Mouse (Mus musculus) thymus, postnatal 10 days (tissue): ENCODE data around the gene Cobll1.

Experiments used
- DNase-seq, 2 experiments: peaks; one replicate each; pipeline ENCODE4 v3.0.0; 2021; ENCODE audit warnings: low spot score in 2 of 2

Gene Cobll1

DNA sequence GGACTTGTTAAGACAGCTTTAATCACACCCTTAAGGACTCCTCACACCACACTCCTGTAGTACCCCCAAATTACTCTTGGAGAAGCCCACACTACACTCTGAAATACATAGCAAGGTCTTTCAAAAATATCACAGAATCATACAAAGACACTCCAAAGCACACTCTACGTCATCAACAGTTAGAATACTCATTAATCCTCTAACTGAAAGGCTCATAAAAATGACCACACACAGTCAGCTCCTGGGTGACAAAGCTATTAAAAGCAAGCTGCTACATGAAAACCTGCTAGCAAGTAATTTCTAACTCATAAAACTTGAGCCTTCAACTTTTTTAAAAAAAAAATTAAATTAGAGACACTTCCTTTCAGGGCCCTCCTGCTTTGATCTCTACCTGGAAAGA is 91.8 kb downstream of the Cobll1 start:
- no peak for DNase-seq

DNA sequence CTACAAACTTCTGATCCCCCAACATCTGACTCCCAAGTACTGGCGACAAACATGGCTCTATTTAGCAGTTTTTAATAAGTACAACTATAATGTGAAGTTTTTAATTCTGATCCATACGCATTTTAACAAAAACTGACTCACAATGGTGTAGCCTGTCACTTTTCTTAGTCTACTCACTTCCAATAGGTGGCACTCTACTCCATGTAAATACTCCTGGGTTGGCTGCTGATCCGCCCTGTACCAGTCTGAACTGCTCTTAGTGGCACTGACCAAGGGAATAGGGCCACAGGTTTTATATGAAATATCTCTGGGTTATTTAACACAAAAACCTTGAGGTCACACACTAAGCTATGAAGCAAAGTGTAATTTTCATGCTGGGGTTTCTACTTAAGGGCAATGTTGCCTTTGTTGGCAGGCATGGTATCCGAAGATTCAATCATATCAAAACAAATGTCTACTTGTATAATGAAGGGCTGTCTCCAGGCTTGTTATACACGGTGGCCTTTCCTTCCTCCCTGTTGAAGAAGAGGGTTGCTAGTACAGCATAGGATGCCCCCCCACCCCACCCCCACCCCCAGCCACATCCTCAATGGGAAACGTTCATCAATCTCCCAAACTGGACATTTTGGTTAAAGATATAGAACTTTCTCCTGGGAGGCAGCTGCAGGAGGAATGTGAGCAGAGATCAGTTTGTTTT is 93.6 kb downstream of the Cobll1 start:
- DNase-seq: peak in 1 of 2 experiments; percentile 42

DNA sequence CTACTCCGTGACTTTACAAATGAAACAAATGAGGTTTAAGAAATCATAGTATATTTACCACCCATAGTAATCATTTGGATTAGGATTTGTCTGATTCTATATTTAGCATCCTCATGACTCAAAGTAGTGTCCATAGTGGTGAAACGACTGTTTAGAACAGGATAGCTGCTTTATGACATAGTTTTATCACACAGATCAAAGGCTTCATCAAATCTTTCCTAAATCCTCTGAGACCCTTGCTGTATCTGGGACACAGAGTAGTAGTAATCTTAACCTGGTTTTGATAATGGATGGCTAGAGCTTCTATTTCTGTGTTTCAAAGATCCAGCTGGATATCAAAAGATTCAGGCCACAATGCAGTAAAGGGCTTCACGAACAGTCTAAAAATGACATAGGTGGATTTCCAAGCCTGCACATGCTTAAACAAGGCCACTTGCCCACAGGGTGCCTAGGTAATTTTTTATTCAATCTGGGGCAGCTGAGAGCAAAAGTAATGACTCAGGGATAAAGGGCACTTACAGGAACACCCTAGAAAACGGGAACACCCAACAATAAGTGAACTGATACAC is 98.0 kb downstream of the Cobll1 start:
- DNase-seq: no peak

DNA sequence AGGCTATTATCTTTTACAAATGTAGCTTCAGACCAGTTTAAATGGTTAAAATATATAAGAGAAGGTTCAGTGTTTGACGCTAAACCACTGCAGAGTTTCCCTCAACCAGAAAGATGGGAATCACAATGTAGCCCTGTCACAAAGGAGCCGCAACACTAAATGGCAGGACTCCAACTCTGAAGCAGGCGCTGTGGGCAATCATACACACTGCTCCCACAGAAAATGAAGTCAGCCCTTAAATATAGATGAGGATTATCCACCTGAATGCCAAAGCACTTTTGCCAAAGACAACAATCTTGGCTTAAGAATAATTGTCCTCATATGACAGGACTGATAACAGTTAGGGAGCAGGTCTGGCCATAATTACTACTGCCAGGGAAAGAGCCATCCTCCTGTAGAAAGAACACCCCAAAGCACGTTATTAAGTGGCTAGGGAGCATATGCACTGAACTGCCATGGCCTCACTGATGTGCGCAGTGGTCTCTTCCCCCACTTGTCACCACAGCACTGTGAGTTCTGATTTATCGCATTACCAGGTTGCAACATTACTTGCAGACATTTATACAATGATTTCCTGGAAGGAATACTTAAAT is 98.8 kb downstream of the Cobll1 start:
- no peak for DNase-seq

DNA sequence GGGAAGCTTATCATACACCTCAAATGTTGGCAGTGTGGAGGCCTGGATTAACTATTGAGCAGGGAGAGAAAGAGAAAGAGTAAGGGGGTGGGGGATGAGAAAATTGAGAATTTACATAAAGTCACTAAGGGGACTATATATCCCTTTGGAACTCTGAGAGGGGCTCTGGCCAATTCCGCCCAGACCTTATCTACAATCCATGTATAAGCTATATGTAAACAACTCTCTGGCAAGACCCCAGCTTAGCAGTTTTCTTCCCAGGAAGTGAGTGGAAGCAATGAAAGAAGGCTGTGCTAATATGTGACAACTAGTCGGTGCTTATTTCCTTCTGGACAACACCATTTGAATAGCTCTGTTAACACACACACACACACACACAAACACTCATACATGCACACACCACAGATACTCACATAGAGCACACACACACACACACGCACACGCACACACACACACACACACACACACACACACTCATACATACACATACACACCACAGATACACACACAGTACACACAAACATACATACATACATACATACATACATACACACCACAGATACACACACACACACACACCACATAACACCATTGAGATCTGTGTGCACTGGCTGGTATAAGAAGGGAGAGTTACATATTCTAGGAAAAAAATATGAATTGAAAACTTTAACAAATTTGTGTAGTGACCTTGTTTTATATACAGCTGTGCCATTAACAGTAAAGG is 99.4 kb downstream of the Cobll1 start:
- no peak for DNase-seq

DNA sequence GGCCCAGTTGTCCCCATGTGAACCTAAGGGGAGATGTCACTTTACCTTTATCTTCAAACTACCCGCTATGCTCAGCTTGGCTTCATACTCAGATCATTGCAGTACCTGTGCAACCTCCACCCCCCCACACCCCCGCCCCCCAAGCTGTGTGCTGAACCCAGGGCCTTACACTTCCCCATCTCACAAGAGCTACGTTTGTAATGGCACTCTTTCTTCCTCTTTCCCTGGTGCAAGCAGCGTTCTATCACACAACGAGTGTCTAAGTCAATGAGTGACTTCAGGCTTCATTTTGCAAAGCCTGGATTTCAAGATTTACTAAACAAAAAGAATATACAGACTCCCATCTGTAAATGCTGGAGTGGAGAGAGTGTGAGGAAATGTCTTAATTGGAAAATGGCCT is 100.2 kb downstream of the Cobll1 start:
- no peak for DNase-seq

DNA sequence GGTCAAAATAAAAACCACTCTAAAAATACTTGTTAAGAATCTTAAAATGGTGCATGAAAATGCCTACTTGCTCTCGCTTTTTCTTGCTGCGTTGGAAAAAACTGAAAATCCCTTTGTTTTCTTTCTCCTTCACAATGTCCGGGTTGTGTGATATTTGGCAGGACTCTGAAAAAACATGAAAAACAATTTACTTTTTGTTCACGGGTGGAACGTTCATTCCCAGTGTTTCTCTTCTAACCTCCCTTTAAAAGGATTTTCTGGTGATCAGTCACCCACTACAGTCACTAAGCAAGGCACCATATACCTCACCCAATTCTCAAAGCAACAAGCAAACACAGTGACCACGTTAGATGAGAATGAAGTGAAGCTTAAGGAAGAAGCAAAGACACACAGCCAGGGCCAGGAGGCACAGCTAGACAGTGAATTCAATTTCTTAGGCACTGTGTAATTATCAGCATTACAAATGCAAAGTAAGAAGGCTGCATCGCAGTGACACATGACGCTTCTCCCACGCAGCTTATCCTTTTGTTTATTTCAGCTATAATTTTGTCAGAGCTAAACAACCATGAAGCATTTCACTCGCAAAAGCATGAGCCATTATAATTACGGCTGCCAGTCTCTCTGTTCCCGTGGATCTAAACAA is 112.9 kb downstream of the Cobll1 start:
- no peak for DNase-seq

DNA sequence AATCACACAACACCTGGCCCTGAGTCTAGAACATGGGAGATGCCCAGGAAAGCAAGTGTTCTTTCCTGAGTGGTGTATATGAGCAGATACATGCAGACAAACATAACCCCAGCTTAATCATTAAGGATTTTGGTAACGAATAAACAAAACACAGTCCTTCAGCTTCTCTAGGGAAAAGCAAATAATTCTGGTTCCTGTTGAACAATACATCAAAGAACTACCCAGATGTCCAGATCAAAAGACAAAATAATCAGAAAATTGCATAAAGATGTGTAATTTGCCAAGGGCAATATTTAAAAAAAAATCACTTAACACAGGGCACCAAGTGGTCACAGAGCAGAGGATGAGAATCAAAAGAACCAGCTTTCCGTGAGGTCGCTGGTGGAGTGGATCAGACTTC is 115.5 kb downstream of the Cobll1 start:
- DNase-seq: no peak

DNA sequence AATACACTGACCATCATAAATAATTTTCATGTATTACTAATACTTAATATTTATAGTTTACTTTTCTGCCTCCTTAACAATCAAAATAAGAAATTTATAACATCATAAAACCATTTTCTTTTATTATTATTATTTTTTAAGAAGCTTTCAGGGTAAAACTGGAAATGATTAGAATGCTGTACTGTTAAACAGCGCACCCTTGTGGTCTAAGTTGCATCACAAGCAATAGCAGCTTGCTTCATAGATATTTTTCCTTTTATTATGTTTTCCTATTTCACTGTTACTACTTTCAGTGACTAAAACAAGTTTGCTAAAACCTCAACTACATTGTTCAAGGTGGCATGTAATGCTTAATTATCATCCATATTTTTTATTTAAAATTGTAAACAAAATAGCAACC is 117.8 kb downstream of the Cobll1 start:
- peak in 1 of 2 experiments; percentile 19 for DNase-seq

DNA sequence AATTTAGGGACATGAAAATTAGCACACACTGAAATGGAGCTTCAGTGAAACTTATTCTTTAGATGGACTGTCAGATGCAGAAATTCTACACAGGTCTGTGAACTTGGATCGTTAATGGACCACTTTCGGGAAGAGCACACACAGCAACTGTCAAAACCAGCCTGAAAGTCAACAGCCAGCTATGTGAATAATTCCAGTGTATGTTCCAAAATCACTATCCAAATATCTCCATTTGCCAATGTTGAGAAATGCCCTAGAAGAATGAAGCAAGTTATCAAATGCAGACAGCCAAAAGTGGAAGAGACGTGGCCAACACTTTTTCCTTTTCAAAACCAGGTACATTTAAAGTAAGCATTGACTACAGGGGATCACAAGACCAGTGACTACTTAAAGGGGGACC is 118.2 kb downstream of the Cobll1 start:
- DNase-seq: no peak

DNA sequence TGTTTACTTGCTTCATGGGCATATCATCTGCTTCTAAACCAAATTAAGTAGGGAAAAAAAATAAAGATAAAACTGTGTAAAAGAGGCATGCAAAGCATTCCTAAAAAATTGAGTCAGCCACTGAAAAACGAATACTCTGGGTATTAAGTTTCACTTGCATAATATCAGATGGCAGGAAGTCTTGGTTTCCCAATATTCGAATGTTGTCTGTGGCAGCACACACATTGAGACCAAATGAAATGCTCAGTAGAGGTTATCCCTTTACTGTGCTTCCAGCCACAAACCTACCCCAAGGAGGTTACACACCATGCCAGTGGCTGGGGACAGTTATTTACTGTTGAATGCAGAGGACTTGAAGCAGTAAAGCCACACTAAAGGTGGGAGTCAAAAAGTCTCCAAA is 119.1 kb downstream of the Cobll1 start:
- no peak for DNase-seq

DNA sequence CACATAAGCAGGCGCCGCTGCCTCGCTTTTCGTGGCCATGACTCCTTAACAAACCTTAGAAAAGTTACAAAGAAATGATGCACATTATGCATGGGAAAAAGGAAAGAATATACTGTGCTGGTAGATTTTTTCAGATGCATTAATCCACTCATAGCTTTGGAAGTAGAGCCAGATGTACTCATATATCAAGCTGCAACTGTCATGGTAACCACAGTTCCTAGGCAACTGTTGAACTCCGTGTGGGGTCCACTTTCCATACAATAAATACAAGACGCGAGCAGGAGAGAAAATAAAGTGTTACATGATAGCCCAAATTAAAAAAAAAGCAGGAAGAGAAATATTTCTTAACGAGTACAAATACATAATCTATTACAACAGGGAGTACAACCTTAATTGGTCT is 119.5 kb downstream of the Cobll1 start:
- DNase-seq: no peak

DNA sequence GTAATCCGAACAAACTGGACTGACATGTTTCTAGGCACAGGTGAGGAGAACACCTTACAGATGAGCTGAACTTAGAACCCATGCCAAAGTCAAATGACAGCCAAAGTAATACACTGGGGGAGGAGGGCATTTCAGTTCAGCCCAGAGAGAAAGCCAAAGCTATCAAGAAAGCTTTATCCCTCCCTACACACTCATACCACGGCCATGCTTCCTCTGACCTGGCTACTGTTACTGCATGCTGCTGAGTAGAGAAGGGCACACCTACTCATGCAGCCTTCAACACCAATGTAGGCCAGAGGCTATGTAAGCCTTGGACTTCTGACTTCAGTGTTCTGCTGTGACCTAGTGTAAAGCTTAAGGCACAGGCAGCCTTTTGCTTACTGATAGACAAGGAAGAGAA is 120.1 kb downstream of the Cobll1 start:
- DNase-seq: no peak

DNA sequence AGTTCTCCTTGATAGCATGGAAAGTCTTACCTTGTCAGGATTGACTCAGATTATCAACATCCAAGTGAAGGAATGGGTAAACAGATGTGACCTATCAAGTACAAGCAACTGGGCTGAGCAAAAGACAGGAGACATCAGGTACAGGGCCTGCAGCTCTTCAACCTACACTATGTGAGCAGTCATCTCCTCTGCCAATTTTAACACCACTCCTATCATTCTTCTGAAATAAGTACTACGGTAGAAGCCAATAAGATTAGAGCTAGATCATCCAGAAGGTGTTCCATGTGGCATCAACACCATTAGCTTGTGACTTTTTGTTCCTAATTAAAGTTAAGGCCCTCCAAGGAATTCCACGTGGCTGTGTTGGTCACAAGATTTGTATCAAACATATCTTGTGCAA is 121.3 kb downstream of the Cobll1 start:
- no peak for DNase-seq

DNA sequence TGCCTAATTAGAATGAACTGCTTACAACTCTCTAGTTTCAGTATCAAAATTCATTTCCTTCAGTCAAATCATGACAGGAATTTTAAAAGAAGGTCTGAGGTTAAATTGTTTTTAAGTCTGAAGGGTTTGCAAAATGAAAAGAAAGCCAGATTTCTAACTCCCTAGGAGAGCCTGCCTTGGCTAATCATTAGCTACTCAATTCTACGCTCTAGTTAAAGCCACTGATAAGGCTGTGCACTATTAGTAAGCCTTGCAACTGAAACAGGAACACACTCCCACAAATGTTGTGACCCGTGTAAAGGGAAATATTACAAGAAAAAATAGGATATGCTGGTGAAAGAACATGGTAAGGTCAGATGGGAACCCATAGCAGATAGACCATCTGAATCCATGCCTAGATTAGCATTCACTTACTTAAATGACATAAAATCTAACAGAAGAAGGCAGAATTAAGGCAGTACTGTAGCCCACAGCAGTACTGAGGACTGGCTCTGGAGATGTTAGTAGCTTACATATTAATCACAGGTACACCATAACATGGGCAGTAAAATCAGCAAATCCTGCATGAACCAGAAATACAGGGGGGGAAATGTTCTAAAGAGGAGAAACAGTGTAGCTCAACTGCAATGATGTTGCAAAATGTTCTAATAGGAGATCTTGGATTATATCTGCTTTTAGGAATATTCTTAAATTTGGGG is 122.6 kb downstream of the Cobll1 start:
- no peak for DNase-seq

DNA sequence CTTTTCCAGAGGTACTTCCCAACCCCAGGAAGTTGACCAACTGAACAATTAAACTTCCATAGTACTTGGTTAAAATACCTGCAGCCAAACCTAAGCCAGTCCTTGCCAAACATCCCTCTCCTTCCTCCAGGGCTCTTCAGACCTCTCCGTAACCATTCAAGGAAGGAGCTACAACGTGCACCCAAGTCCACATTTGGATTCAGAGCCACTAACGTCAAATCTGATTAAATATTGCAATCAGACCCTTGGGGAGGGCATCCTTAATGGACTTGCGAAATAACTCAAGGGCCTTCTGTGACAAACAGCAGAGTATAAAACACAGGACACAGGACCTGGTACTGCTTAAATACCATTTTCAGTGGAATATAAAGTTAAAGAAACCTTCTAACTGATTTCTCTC is 126.0 kb downstream of the Cobll1 start:
- DNase-seq: no peak

DNA sequence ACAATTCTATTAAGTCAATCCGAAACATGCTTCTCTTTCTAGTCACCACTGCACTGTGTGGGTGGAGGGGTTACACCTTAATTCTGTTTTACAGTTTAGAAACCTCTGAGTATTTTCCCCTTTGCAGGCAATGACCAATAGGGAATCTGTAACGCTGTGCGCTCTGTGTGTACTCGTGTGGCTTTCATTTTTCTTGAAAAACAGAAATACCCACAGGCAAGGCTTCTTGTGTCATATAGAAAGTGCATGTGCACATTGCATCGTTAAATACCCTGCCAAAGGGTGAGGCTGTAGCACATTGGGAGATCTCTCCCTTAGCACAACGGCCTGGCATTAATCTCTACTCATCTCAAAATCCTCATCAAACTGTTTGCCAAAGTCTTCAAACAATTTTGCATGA is 134.6 kb downstream of the Cobll1 start:
- DNase-seq: no peak

DNA sequence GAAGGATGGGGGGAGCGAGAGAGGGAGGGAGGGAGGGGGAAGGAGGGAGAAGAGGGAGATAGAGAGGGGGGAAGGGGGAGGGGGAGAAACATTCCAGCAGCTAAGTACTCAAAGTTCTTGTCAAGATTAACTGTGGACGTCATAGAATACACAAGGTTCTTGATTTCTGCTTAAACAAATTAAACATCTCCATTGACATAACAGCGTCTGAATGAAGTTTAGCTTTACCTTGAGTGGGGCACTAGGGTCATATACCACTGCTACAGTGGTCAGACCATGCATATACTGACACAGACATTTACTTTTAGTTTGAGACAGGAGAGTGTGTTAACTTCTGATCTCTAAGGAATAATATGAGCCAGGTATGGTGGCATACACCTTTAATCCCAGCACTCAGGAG is 135.4 kb downstream of the Cobll1 start:
- DNase-seq: no peak

DNA sequence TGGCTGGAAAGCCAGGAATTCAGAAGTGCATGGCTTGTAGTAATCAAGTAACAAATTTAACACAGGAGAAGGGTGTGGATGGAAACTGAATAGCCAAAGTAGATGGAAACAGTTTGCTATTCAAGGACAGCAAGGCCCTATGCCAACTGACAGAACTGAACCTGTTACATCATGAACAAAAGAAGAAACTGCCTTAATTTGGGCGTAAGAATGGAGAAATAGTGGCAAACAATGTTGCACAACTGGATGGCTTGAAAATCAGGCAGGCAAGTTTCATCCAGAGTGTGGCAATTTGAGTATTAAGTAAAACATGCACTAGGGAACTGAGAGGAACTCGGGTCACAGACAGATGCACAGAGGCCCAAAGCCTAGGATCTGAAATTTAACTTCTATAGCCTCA is 137.8 kb downstream of the Cobll1 start:
- no peak for DNase-seq

DNA sequence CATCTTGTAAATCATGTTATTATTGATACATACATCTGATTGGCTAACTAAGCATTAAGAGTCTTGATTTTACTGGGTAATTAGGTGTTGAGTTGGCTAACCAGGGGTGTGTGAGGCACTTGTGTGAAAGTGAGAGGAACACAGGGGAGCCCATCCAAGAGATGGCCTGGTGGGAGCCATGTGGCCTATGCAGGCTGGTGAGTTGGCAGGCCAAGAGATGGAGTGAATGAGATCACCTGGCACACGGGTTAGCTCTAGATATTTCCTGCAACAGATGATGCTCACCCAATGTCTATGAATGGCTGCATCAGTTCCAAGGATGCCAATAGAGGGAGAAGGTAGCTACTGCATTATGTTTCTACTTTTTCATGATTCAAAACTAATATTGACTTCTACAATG is 139.2 kb downstream of the Cobll1 start:
- DNase-seq: no peak

DNA sequence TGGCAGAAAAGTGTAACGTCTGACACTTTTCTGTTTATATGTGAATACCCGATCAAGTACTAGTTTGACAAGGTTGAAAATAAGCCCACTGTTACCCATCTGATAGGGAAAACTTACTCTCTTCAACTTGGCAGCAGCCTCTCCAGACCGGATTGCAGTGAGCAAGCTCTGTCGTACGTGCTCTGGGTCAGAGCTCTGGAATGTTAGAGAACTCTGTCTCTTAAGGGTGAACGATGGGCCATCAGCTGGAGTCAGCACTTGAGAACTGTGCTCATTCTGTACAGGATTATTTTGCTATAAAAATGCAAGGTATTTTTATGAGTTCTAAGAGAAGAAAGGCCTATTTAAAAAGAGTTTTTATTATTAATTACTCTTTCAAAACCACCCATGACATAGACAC is 143.6 kb downstream of the Cobll1 start:
- no peak for DNase-seq

DNA sequence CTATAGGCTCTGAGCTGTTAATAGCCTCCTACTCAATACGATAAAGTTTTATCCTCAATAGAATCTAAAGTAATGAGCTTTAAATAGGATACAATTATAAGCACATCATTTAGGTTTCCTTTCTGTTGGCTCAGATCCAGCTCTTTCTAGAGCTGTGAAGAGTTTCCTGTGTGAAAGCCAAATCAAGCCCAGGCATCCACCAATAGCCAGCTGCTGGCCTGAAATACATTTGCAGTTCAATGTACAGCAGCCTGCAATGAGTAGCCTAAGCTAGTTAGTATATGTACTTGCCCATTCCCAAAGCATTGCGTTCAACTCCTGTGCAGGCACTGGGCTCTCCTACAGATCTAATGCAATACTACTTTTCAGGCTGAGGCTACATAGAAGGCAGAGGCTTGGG is 145.2 kb downstream of the Cobll1 start:
- DNase-seq: no peak
